Comparison of ENCODE assay signal across 8 mouse cellular contexts in the genomic region with DNA sequence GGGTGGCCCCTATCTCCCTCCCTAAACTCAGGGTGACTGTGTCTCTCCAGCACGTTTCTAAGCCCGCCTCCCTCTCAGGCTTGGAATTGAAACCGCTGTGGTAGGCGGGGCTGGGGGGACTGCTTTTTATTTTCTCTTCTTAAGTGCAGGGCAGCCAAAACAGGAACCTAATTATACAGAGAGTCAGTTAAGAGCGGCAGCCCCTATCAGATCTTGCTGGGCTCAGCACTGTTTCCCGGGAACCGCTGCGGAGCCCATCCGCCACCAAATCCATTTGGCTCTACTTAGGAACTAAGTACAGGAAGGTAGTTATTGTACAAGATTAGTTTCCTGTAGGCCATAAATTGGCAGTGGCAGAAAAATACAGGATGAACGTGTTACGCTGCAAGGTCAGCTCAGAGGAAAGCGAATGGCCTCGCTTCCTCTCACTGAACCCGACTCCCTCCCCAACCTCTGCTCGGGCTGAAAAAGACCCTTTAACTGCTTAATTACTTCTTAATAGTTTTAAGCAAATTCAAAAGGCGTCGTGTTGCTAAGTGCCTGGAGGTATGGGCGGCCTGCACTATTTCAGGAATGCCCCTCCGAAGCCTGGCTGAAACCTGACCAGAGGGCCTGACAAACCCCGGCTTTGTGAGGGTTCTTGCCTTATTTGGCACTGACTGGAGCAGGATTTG.
DNase-seq lines count a peak whose midpoint lies in the region; ATAC-seq and TF ChIP-seq lines count a peak whose summit lies in the region.

No protein-coding gene starts in this region.

- H3K36me3 ChIP-seq in intestine, embryonic 14.5 days (ENCODE audit: control insufficient read depth, insufficient read depth, low read length) = no peaks in the 10 kb centered on the region
- no peaks in the 10 kb centered on the region for H3K36me3 ChIP-seq in liver, embryonic 15.5 days (replicated peaks)

- H3K9ac ChIP-seq in intestine, embryonic 14.5 days (ENCODE audit: low read length) = peak overlapping the region; percentile 34
- H3K9ac ChIP-seq in liver, embryonic 15.5 days = 0 out of 2 replicates have a peak overlapping the region, but pooled peaks have one; percentile 2

- peak; percentile 90 for ATAC-seq in granulocyte monocyte progenitor cell, adult 5-6 weeks (replicated peaks; ENCODE audit: poor library complexity, severe bottlenecking)
- no peak; the same call in 1 of the 2 replicates for ATAC-seq in intestine, embryonic 14.5 days (replicated peaks; ENCODE audit: low FRiP score, low TSS enrichment, low read depth)
- ATAC-seq in liver, embryonic 15.5 days (ENCODE audit: insufficient read depth) = peak; percentile 15; the same call in 1 of the 2 replicates

- no peaks in the 10 kb centered on the region for H3K9me3 ChIP-seq in intestine, embryonic 14.5 days (ENCODE audit: control insufficient read depth, low read length)
- no peaks in the 10 kb centered on the region for H3K9me3 ChIP-seq in liver, embryonic 15.5 days (replicated peaks)

- 5% methylated on average over 20 of the region's 20 CpGs for WGBS in intestine, embryonic 14.5 days
- WGBS in liver, embryonic 15.5 days (ENCODE audit: insufficient replicate concordance) = 6% methylated on average over 20 of the region's 20 CpGs

- no peaks in the 10 kb centered on the region for H3K27me3 ChIP-seq in intestine, embryonic 14.5 days (replicated peaks; ENCODE audit: control insufficient read depth, insufficient read depth, low read length)
- peaks cover 53% of the 10 kb centered on the region for H3K27me3 ChIP-seq in liver, embryonic 15.5 days

- peak overlapping the region; percentile 33 for H3K4me2 ChIP-seq in intestine, embryonic 14.5 days (ENCODE audit: low read length)
- H3K4me2 ChIP-seq in liver, embryonic 15.5 days = peak overlapping the region; percentile 35

- H3K27ac ChIP-seq in intestine, embryonic 14.5 days (ENCODE audit: low read depth) = peak overlapping the region; percentile 96
- H3K27ac ChIP-seq in liver, embryonic 15.5 days (replicated peaks) = 0 out of 2 replicates have a peak overlapping the region, but pooled peaks have one; percentile 29

- no peak for TF ChIP-seq CTCF in brain, embryonic 14.5 days (IDR thresholded peaks at IDR 0.05; ENCODE audit: borderline replicate concordance, extremely low read depth, insufficient read depth, insufficient read length)

- peak; percentile 28 for DNase-seq in right cerebral cortex, adult 18-20 months
- no peak for DNase-seq in right cerebral cortex, postnatal 14 days
- DNase-seq in brain, embryonic 14.5 days (ENCODE audit: low read depth) = peak; percentile 95
- DNase-seq in intestine, embryonic 14.5 days (ENCODE audit: low spot score) = peak; percentile 71
- peak; percentile 54 for DNase-seq in naive thymus-derived CD4-positive, alpha-beta T cell, adult 2 months (ENCODE audit: low read depth)
- no peak for DNase-seq in urinary bladder, adult 2 months (ENCODE audit: low spot score)

- no peak for TF ChIP-seq POLR2A in brain, embryonic 14.5 days (IDR thresholded peaks at IDR 0.05; ENCODE audit: borderline replicate concordance, extremely low read depth, insufficient read depth, insufficient read length, poor library complexity, severe bottlenecking)

- H3K4me1 ChIP-seq in intestine, embryonic 14.5 days (replicated peaks; ENCODE audit: control insufficient read depth, insufficient read depth, low read length) = peaks cover 69% of the 10 kb centered on the region
- peaks cover 46% of the 10 kb centered on the region for H3K4me1 ChIP-seq in liver, embryonic 15.5 days (replicated peaks)

- H3K4me3 ChIP-seq in intestine, embryonic 14.5 days (ENCODE audit: low read depth, low read length) = no peak overlapping the region
- H3K4me3 ChIP-seq in liver, embryonic 15.5 days (replicated peaks) = peak overlapping the region; percentile 10; the same call in 1 of the 2 replicates

Comparison
In these comparisons a context has a peak if more than half of its experiments do, and no peak if none do; other contexts are left out.
1. DNase-seq: peak in right cerebral cortex, adult 18-20 months (single experiment), brain, embryonic 14.5 days (single experiment), intestine, embryonic 14.5 days (single experiment) and naive thymus-derived CD4-positive, alpha-beta T cell, adult 2 months (single experiment); none in right cerebral cortex, postnatal 14 days (single experiment) and urinary bladder, adult 2 months (single experiment).